Mouse (Mus musculus) layer of hippocampus, adult 2 months (tissue): Measurements from ENCODE around the gene Efna1. TPM values are rescaled to one million over a fixed set of nuclear protein-coding genes. Genes with fewer than 3 reads are reported as not detected.

Experiments used
- DNase-seq, 2 experiments: peaks; one replicate each; pipeline ENCODE4 v3.0.0; 2022; ENCODE audit warnings: low spot score in 2 of 2
- H3K27ac ChIP-seq: fragments of 200-600 bp; 2 replicates; pipeline ENCODE4 v1.8.1; 2022
- H3K4me3 ChIP-seq: fragments of 200-600 bp; 2 replicates; pipeline ENCODE4 v1.8.1; 2022; ENCODE audit warnings: mild to moderate bottlenecking
- CTCF ChIP-seq: fragments of 200-600 bp; conservative IDR thresholded peaks from 2 replicates; pipeline ENCODE4 v1.8.1; 2022; ENCODE audit warnings: antibody characterized with exemption, mild to moderate bottlenecking, moderate library complexity
- total RNA-seq, 2 experiments: library from RNA; stranded (reverse); gene quantifications; 2 replicates each; pipeline ENCODE4 v1.2.3; 2021

The Efna1 gene
- total RNA-seq, 2 experiments from 2014 or later = 7.6 to 7.9 TPM

DNA sequence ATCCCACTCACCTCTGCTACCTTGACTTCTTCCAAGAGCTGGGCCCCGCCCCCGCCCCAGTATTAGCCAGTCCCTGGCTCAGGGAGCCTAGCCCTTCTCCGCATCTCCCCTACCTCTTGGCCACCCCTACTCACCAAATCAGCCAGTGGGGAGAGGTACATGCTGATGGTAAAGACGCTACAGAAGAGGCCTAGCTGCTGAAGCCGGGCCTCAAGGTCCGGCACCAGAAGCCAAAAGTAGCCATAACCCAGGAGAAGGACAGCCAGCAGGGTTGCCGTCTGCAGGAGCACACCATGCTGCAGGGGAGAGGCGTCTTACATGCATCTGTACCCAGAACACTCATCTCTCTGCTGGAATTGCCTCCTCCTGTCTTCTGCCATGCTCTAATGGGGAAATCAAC lies 12.0 kb downstream of the Efna1 start:
- no peak for DNase-seq
- peak overlapping the region; percentile 71 for H3K4me3 ChIP-seq
- H3K27ac ChIP-seq = peak overlapping the region; percentile 94; the same call in 1 of the 2 replicates
- TF ChIP-seq CTCF = no peak

DNA sequence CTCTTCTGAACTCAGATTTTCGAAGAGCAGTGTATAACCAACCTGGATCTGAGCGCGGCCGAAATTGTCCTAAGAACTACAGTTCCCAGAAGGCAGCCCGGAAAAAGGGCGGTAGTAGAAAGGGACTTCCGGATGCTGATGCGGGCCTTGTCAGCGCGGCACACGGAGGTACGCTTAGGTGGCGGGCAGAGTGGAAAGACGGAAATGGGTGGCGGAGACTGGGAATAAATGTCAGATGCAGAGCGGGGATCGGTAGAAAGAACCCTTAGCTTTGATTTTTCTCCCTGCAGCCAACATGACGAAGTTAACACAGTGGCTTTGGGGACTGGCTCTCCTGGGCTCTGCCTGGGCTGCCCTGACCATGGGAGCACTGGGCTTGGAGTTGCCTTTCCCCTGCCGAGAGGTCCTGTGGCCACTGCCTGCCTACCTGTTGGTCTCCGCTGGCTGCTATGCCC lies 14.5 kb downstream of the Efna1 start:
- peak; percentile 82 to 87 for DNase-seq
- no peak for TF ChIP-seq CTCF
- peak overlapping the region; percentile 95 for H3K4me3 ChIP-seq
- peak overlapping the region; percentile 97 for H3K27ac ChIP-seq

DNA sequence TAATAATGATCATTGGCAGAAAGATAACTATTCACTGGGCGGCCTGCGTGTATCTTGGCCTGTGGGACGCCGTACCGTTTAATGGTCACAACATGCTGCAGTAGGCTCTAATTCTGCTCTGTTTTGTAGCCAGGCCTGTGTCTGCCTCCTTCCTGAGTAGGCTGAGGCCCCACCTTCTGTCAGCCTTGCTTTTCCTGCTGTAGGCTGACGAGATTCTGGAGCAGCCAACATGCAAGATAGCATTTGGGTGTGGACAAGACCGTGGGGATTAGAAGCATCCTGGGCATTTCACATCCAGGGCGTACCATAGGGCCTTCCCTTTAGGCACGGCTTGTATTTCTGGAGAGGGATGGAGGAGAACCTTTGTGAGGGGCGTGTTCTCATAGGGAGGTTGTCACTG lies 18.5 kb downstream of the Efna1 start:
- peak overlapping the region; percentile 62 for H3K27ac ChIP-seq
- H3K4me3 ChIP-seq = no peak overlapping the region
- no peak for TF ChIP-seq CTCF
- DNase-seq = no peak

DNA sequence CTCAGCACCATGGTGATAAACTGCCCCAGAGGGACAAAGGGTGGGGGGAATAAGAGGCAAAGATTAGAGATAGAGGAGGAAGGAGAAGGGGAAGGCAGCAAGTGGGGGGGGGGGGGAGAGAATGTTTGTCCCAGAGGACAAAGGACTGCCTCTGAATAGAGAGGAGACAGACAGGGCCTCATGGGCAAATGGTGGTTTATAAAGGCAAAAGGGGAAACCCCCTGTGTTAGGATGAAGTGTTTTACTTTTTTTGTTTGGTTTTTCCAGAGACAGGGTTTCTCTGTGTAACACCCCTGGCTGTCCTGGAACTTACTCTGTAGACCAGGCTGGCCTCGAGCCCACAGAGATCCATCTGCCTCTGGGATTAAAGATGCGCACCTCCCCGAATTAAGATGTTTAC lies 20.7 kb downstream of the Efna1 start:
- TF ChIP-seq CTCF = no peak
- Histone ChIP-seq H3K27ac (no peak overlapping the region), H3K4me3 (no peak overlapping the region)
- DNase-seq = no peak

DNA sequence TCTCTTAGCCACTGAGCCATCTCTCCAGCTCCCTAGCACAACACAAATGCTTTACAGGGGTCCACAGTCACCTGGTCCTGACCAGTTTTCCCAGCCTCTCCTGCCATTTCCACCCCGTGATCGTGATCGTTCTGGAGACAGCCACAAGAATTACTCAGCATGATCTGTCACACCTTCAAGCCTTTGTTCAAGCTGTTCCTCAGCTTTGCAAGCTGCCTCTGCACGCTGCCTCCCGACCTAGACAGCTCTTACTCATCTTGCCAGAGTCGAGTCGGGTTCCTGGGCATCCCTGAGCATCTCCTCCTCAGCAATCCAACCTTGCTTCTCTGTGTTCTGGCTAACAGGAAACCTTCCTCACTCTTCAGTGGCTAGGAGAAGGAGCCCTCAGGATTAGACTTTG lies 21.9 kb downstream of the Efna1 start, which contains the start of gene Dpm3:
Gene Dpm3 (plus strand): TSS at position 283 of the 400 bp plus-strand sequence.
- DNase-seq = no peak
- Histone ChIP-seq H3K4me3 (no peak within 1 kb of the TSS), H3K27ac (no peak within 1 kb of the TSS)
- TF ChIP-seq CTCF = no peak

DNA sequence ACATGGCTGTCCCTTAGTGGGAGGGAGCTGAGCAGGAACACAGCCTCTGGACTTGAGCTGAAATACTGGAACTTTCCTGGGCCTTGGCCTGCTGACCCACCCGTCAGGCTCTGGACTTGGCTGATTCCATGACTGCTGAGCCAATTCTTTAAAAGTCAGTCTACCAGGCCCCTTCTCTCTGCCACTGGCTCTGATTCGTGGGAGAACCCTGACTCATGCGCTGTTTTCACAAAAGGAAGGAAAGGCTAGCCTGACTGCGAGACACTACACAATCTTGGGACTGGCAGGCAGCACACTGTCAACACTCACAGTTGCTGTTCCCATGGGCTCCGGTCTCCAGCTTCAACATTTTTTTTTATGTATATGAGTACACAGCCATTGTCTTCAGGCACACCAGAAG lies 24.8 kb downstream of the Efna1 start:
- DNase-seq = no peak
- no peak overlapping the region for H3K4me3 ChIP-seq
- no peak overlapping the region for H3K27ac ChIP-seq
- no peak for TF ChIP-seq CTCF

DNA sequence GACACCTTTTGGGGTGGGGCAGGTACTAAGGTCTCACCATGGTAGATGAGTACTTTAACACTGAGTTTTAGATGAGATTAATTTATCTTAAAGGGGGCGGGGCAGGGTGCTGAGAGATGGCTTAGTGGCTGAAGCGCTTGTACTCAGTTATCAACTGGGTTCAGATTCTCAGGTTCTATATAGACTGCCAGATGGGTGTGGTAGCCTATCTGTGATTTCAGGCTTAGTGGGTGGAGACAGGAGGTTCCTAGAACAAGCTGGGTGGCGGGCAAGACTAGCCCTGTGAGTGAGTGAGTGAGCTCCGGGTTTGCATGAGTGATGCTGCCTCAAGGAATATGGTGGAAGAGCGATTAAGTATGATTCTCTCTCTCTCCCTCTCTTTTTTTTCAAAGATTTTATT lies 25.9 kb downstream of the Efna1 start:
- DNase-seq = no peak
- no peak for TF ChIP-seq CTCF
- Histone ChIP-seq H3K4me3 (no peak overlapping the region), H3K27ac (no peak overlapping the region)

DNA sequence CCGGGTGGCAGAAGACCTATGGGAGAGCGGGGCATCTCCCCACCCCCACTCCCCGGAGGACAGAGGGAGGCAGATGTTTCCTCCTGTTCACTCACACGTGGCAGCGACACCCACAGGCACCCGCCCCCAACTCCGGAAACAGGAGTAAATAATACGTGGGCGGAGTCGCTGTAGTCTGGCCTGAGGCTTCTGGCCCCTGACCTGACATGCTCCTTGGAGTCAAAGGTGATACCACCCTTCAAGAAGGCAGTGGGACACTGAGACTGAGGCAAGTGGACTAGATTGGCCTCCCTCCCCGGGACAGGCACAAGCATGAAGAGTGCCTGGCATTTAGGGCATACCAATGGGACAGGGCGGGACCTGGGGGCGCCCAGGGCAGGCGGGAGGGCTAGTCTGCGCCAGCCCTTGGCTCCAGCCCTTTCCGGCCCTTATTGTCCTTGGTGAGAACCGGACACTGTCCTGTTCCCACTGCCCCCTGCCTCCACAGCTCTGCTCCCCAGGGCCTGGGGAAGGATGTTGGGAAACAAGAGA lies 29.5 kb downstream of the Efna1 start:
- no peak for DNase-seq
- Histone ChIP-seq H3K4me3 (no peak overlapping the region), H3K27ac (peak overlapping the region; percentile 52)

DNA sequence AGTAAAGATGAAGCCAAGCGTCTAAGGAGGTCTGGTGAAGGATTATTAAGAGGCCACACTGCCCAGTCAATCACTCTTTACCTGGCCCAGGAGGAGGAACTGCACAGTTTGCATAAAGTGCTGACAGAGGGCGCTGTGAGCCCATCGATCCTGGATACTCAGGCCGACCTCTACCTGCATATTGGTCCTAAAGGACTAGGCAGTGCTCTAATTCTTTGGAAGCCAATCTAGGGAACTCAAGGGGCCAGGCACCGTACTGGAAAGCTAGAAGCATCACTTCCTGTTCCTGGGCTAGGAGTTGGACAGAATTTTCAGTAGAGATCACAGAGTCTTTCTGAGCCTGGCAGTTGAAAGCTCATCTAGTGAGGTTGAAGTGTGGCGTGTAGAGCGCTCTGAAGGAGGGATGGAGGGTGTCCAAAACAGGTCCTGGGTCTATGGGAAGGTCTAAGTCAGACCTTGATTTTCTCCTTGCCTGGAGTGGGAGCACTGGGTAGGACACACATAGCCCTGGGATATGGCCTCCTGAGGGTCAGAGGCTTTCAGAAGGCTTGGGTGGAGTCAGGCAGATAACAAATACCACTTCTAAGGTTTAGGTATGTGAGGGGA lies 30.4 kb downstream of the Efna1 start:
- no peak overlapping the region for H3K4me3 ChIP-seq
- no peak for DNase-seq
- H3K27ac ChIP-seq = peak overlapping the region; percentile 51
- peak; percentile 86 for TF ChIP-seq CTCF

More for the DNA sequence above, 29.5 kb downstream of the Efna1 start:
- TF ChIP-seq CTCF = no peak

DNA sequence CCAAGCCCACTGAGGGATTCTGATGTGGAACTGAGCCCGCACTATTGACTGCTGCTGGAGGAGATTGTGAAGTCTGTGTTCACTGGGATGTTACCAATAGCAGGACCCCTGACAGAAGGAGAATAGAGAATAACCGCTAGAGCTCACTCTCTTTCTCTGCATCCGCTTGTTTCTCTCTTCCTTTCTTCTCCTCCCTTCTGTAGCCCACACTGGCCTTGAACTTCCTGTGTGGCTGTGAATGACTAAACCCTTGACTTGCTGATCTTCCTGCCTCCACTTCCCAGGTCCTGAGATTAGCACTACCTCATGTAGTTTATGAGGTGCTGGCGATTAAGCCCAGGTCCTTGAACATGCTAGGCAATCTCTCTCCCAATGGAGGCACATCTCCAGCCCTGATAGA lies 33.5 kb downstream of the Efna1 start:
- no peak overlapping the region for H3K4me3 ChIP-seq
- no peak for TF ChIP-seq CTCF
- H3K27ac ChIP-seq = no peak overlapping the region
- no peak for DNase-seq

DNA sequence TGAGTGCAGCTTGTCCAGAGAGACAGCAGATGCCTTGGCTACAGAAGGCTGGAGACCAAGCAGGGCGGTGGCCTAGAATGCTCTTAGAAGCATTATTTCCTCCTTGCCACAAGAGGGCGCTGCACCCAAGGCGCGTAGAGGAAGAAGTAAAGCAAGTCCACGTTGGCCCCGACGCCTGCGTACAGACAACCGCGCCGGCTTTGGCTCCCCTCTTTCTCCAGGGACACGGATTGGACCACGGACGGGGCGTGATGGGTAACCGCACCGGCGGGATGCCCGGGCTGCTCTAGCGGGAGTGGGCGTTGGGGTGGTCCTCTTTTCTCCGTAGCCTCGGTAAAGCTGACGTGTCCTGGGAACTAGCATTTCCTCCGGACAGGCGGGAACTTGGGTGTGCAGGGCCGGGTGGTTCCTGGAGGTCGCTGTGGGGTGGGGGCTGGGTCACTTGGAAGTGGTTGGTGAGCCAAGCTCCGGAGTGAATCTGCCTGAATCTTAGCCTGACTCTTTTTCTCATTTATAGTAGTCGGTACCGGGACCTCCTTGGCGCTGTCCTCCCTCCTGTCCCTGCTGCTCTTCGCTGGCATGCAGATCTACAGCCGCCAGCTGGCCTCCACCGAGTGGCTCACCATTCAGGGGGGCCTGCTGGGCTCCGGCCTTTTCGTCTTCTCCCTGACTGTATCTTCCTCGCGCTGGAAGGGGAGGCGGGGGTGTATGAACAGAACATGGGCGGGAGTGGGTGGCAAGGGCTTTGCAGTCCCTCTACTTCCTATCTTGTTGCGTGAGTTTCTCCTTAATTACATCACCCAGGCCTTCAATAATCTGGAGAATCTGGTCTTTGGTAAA lies 34.5 kb downstream of the Efna1 start, which contains the start of gene Trim46:
Gene Trim46 (minus strand): TSS at position 49 of the 840 bp plus-strand sequence.
- TF ChIP-seq CTCF = peak; percentile 96
- peak within 1 kb of the TSS; percentile 89 for H3K4me3 ChIP-seq
- H3K27ac ChIP-seq = peak within 1 kb of the TSS; percentile 98
- DNase-seq = peak; percentile 89 to 91

DNA sequence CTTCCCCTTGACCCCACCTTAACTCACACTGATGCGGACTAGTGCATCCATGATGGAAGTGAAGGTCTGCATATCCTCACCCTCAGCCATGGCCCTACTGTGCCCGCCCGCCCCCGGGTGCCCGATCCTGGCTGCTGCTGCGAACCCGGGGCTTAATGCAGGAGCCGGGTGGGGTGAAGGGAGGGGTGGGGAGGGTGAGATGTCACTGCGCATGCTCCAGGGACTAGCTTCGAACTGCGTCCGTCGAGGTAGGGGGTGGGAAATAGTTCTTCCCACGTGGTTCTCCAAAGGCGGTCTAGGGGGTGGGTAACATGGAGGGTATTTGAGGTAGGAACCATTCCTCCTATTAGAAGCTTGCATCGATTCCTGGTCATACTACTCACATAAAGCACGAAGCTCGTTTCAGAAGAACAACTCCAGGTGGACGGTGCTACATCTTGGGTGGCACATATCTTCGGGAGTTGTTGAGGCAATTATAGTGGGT lies 35.2 kb downstream of the Efna1 start, which contains the start of gene Krtcap2:
Gene Krtcap2 (plus strand): TSS at position 279 of the 484 bp plus-strand sequence.
- H3K4me3 ChIP-seq = peak within 1 kb of the TSS; percentile 89
- peak; percentile 78 to 85 for DNase-seq
- peak within 1 kb of the TSS; percentile 98 for H3K27ac ChIP-seq
- no peak for TF ChIP-seq CTCF
